Mouse (Mus musculus) ES-E14 (cell line): ENCODE measurements around the gene Mlst8. TPM values are rescaled to one million over a fixed set of nuclear protein-coding genes. Genes with fewer than 3 reads are reported as not detected.

ENCODE experiments used
- DNase-seq: peaks from one replicate; pipeline ENCODE4 v3.0.0-alpha.2; 2013; ENCODE audit warnings: low read depth, low spot score
- H3K27ac ChIP-seq: 2 replicates; pipeline ENCODE4 v1.5.1; 2012; ENCODE audit warnings: low read depth, mild to moderate bottlenecking, low read length, moderate library complexity, mixed read lengths; ENCODE audit not compliant: poor library complexity, insufficient read depth, severe bottlenecking
- H3K36me3 ChIP-seq: 2 replicates; pipeline ENCODE4 v1.6.1; 2012; ENCODE audit warnings: mild to moderate bottlenecking, low read length, moderate library complexity, mixed read lengths; ENCODE audit not compliant: control insufficient read depth, poor library complexity, insufficient read depth, severe bottlenecking
- H3K4me1 ChIP-seq, 2 experiments: fragments of 150-350 bp in 1 of 2; sonication (generic) in 1 of 2; 2 replicates each; pipeline ENCODE4 v1.6.1; 2012; ENCODE audit warnings: low read length in 2 of 2, mild to moderate bottlenecking in 1 of 2, mixed read lengths in 1 of 2; ENCODE audit not compliant: control insufficient read depth in 2 of 2, insufficient read depth in 2 of 2, poor library complexity in 1 of 2
- H3K4me3 ChIP-seq, 2 experiments: fragments of 150-350 bp in 1 of 2; sonication (generic) in 1 of 2; 2 replicates each; pipeline ENCODE4 v1.5.1; 2012; ENCODE audit warnings: low read length in 2 of 2, low read depth in 1 of 2, mild to moderate bottlenecking in 1 of 2, mixed read lengths in 1 of 2; ENCODE audit not compliant: insufficient read depth in 1 of 2, poor library complexity in 1 of 2, severe bottlenecking in 1 of 2
- H3K9ac ChIP-seq: 2 replicates; pipeline ENCODE4 v1.6.1; 2012; ENCODE audit warnings: low read depth, mild to moderate bottlenecking, low read length, mixed read lengths; ENCODE audit not compliant: poor library complexity, insufficient read depth, severe bottlenecking
- H3K9me3 ChIP-seq: fragments of 150-350 bp; sonication (generic); 2 replicates; pipeline ENCODE4 v1.6.1; 2012; ENCODE audit warnings: low read depth, mild to moderate bottlenecking, low read length; ENCODE audit not compliant: control insufficient read depth, insufficient read depth
- CHD2 ChIP-seq: IDR thresholded peaks from 2 replicates; pipeline ENCODE4 v1.6.1; 2014; ENCODE audit warnings: mild to moderate bottlenecking, low read depth, low read length, inconsistent platforms
- HCFC1 ChIP-seq: IDR thresholded peaks from 2 replicates; pipeline ENCODE4 v1.6.1; 2012; ENCODE audit warnings: low read length, inconsistent platforms, borderline replicate concordance; ENCODE audit not compliant: insufficient read depth
- MAFK ChIP-seq: IDR thresholded peaks from 2 replicates; pipeline ENCODE4 v1.6.1; 2014; ENCODE audit warnings: mild to moderate bottlenecking, low read depth, low read length, inconsistent platforms; ENCODE audit not compliant: insufficient read depth
- ZC3H11A ChIP-seq: IDR thresholded peaks from 2 replicates; pipeline ENCODE4 v1.6.1; 2012; ENCODE audit warnings: low read depth, mild to moderate bottlenecking, inconsistent platforms, low read length, borderline replicate concordance
- ZNF384 ChIP-seq: IDR thresholded peaks from 2 replicates; pipeline ENCODE4 v1.6.1; 2012; ENCODE audit warnings: low read depth, low read length, inconsistent platforms
- in situ Hi-C, 2 experiments: fragments of 600-800 bp; cut with MboI; formaldehyde crosslinking; loops; one replicate each; pipeline ENCODE4 v1.15.1; 2025; ENCODE audit warnings: low sequenced_read_pairs in 2 of 2, inconsistent platforms in 1 of 2; ENCODE audit not compliant: unreplicated experiment in 2 of 2
- total RNA-seq: library from RNA; depleted of rRNA; stranded (reverse); fragments of 300-350 nt; gene quantifications from 2 replicates; pipeline ENCODE4 v1.2.3, GENCODE M21; 2012

The Mlst8 gene
- total RNA-seq, 1 experiment = 24.2 TPM

DNA sequence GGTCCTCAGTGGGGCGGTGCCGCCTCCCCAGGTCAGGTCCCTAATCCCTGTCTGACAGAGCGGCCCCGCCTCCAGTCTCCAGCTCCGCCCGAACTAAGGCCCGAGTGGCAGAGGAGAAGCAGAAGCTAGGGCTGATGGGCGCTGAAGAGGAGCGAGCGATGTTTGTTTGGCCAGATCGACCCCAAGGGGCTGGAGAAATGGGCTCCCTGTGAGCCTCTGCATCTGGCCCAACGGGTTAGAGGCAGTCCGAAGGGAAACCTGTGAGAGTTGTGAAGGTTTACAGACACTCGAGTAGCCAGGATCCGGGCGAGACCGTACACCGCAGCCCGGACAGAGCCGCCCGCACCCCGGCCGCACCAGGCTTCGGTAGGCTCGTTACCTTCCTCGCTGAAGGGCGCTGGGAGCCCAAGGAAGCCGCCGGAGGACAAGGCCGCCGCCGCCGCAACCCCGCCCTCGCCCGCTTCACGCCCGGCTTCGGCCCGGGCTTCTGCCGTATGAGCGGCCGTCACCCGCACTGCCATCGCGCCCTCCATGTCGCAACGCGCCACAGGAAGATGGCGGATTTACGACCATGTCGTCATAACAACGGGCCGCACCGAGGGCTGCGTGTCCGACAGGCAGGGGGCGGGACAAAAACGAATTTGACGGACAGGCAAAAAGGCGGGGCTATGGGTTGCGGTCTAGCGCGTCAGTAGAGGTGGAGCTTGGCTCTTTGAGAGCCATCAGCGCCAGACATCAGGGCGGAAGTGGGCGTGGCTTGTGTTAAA, 23.9 kb downstream of the Mlst8 start:
- in situ Hi-C loops = no loop called here
- no peaks in the 10 kb centered on the region for H3K9me3 ChIP-seq
- peak overlapping the region; percentile 85 for H3K4me3 ChIP-seq
- peak; percentile 1; the same call in 1 of the 2 replicates for TF ChIP-seq HCFC1
- TF ChIP-seq CHD2 = no peak
- H3K9ac ChIP-seq = peak overlapping the region; percentile 91
- H3K27ac ChIP-seq = peak overlapping the region; percentile 61
- peak; percentile 99 for DNase-seq
- 0 out of 4 replicates have a peak, but pooled peaks cover 0 to 2% of the 10 kb centered on the region in 2 experiments for H3K4me1 ChIP-seq
- peaks cover 2% of the 10 kb centered on the region; the same call in 1 of the 2 replicates for H3K36me3 ChIP-seq

- in situ Hi-C loops = no loop called here
- Histone ChIP-seq H3K4me1 (0 out of 4 replicates have a peak, but pooled peaks cover 0 to 2% of the 10 kb centered on the region in 2 experiments), H3K9me3 (no peaks in the 10 kb centered on the region), H3K9ac (peak overlapping the region; percentile 91; the same call in 1 of the 2 replicates), H3K4me3 (peak overlapping the region; percentile 85), H3K27ac (no peak overlapping the region), H3K36me3 (peaks cover 7% of the 10 kb centered on the region; the same call in 1 of the 2 replicates)
- no peak for DNase-seq
- TF ChIP-seq HCFC1 (no peak), CHD2 (no peak), MAFK (no peak), ZNF384 (no peak), ZC3H11A (no peak)
These were observed 24.6 kb downstream of the Mlst8 start for GRCm38 (mm10) chr17:24454218-24454755.

DNA sequence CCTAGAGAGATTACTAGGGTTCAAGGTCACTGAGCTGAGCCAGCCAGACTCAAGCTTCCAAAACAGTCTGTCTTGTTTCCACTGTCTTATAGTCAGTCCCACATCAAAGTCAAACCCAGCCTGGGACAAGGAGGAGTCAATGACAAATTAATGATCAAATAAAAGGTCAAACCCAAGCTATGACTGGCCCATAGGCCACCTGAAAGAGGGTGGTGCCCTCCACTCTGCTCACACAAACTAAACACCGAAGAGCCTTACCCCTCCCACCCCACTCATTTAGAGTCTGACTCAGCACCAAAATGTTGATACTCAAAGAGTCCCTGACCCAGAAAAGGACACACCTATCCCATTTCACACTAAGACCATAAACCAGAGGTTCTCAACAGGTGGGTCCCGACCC, 25.5 kb downstream of the Mlst8 start:
- H3K4me3 ChIP-seq = no peak overlapping the region
- H3K9ac ChIP-seq = no peak overlapping the region
- no peak overlapping the region for H3K27ac ChIP-seq
- no peak for DNase-seq
- H3K4me1 ChIP-seq = 0 out of 4 replicates have a peak, but pooled peaks cover 0 to 2% of the 10 kb centered on the region in 2 experiments
- peaks cover 16% of the 10 kb centered on the region; the same call in 1 of the 2 replicates for H3K36me3 ChIP-seq
- no peaks in the 10 kb centered on the region for H3K9me3 ChIP-seq
- in situ Hi-C loops = no loop called here
- 0 out of 2 replicates have a peak, but pooled peaks have one; percentile 60 for TF ChIP-seq CHD2
- TF ChIP-seq ZC3H11A = no peak
- no peak for TF ChIP-seq MAFK
- TF ChIP-seq HCFC1 = no peak
- no peak for TF ChIP-seq ZNF384

DNA sequence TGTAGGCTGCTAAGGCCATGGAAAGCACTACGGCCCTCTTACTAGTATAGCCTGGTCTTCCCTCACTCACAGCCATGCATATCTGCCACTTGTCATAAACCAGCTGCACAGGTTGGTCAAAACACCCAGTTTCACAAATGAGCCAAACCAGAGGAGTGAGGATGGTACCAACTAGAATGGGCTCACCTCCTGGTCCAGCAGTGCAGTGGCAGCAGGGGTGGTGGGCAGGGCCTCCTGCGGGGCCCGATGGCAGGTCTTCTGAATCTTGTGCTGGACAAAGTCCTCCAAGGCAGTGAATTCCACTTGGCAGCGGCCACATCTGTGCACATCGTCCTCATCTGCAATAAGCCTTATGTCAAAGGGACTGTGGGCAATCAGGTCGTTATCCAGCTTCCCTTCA, 27.7 kb downstream of the Mlst8 start:
- no peak overlapping the region for H3K27ac ChIP-seq
- H3K9me3 ChIP-seq = no peaks in the 10 kb centered on the region
- TF ChIP-seq HCFC1 = no peak
- TF ChIP-seq ZC3H11A = no peak
- TF ChIP-seq ZNF384 = no peak
- no peak for TF ChIP-seq MAFK
- TF ChIP-seq CHD2 = no peak
- H3K36me3 ChIP-seq = peaks cover 36% of the 10 kb centered on the region; the same call in 1 of the 2 replicates
- H3K9ac ChIP-seq = no peak overlapping the region
- in situ Hi-C loops = no loop called here
- 0 out of 4 replicates have a peak, but pooled peaks cover 0 to 2% of the 10 kb centered on the region in 2 experiments for H3K4me1 ChIP-seq
- no peak for DNase-seq
- no peak overlapping the region for H3K4me3 ChIP-seq
